Mouse (Mus musculus): ENCODE measurements around the gene Vmn1r59. TPM values are rescaled to one million over a fixed set of nuclear protein-coding genes. Genes with fewer than 3 reads are reported as not detected.
"Not testable (repeated sequence)": the region's sequence is repeated elsewhere in the genome, so short reads cannot be mapped to it uniquely, and the experiment has no call there.

Vmn1r59 gene
- polyA plus RNA-seq (2014; fragmentation: Nextera tagmentation; extraction: Ambion mirVana): not detected in 2 replicates

DNA sequence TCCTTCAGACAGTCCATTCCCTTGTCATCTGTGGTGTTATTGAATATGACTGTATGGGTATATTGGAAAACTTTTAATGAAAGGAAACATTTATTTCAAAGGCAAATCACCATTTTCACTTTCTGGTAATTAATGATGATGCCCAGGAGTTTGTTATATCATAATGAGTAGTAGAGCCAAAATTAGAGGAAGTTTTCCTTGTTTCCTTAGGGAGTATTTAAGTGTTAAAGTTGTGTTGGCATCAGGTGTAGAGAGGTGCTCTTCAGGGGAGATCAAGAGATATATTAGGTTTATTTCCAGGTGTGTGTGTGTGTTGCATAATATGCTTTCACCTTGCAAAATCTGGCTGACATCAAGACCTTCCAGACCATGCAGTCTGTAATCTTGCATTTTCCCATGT lies at the start of gene Vmn1r59:
TSS of gene Vmn1r59 (minus strand) at position 101 of the 400 bp plus-strand sequence.
- H3K4me3 ChIP-seq (ENCODE audit: low read depth, low read length): no peak within 1 kb of the TSS
- no peaks in the 10 kb centered on the region for H3K36me3 ChIP-seq (ENCODE audit: control insufficient read depth, insufficient read depth, low read length)
- no peak within 1 kb of the TSS for H3K4me2 ChIP-seq (replicated peaks; ENCODE audit: low read depth, low read length)
- no peaks in the 10 kb centered on the region for H3K9me3 ChIP-seq (ENCODE audit: control insufficient read depth, low read depth, low read length)
- H3K27ac ChIP-seq (ENCODE audit: low read length): no peak within 1 kb of the TSS
- no peak for ATAC-seq (ENCODE audit: insufficient number of reproducible peaks, insufficient read depth, low FRiP score, low read depth)
- no peaks in the 10 kb centered on the region for H3K4me1 ChIP-seq (ENCODE audit: control insufficient read depth, insufficient read depth, low read length)
- H3K27me3 ChIP-seq (ENCODE audit: control insufficient read depth, insufficient read depth, low read length): no peaks in the 10 kb centered on the region
- no peak within 1 kb of the TSS for H3K9ac ChIP-seq (replicated peaks; ENCODE audit: low read depth, low read length)

GRCm38 (mm10) chr7:5493856-5494255 lies 37.3 kb upstream of the Vmn1r59 start, which contains the start of gene Vmn2r28:
TSS of gene Vmn2r28 (minus strand) at chr7:5493956.
- H3K27me3 ChIP-seq (ENCODE audit: control insufficient read depth, insufficient read depth, low read length); H3K4me3 ChIP-seq (ENCODE audit: low read depth, low read length); H3K9me3 ChIP-seq (ENCODE audit: control insufficient read depth, low read depth, low read length); H3K27ac ChIP-seq (ENCODE audit: low read length); H3K4me1 ChIP-seq (ENCODE audit: control insufficient read depth, insufficient read depth, low read length); H3K36me3 ChIP-seq (ENCODE audit: control insufficient read depth, insufficient read depth, low read length); H3K9ac ChIP-seq (replicated peaks; ENCODE audit: low read depth, low read length); H3K4me2 ChIP-seq (replicated peaks; ENCODE audit: low read depth, low read length); ATAC-seq (ENCODE audit: insufficient number of reproducible peaks, insufficient read depth, low FRiP score, low read depth): not testable (repeated sequence)

DNA sequence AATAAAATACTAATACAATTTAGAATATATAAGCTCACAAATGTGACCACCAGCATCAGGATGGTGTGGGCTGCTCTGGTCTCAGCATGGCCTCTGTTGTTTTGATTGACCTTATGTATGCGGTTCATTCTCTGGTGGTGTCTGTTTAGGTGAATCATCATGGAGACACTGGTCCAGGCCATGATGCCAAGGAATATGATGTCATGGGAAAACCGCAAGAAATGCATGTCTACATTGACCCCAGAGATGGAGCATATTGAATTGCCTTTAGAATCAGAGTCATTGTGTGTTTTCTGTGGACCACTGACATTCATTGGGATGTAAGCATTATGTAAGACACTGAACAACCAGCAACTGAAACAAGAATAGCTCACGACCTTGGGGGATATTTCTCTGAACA lies 2.6 kb downstream of the Vmn1r59 start:
- not testable (repeated sequence) for H3K36me3 ChIP-seq (ENCODE audit: control insufficient read depth, insufficient read depth, low read length); H3K4me2 ChIP-seq (replicated peaks; ENCODE audit: low read depth, low read length); H3K9me3 ChIP-seq (ENCODE audit: control insufficient read depth, low read depth, low read length); ATAC-seq (ENCODE audit: insufficient number of reproducible peaks, insufficient read depth, low FRiP score, low read depth); H3K9ac ChIP-seq (replicated peaks; ENCODE audit: low read depth, low read length); H3K27ac ChIP-seq (ENCODE audit: low read length); H3K4me1 ChIP-seq (ENCODE audit: control insufficient read depth, insufficient read depth, low read length); H3K4me3 ChIP-seq (ENCODE audit: low read depth, low read length); H3K27me3 ChIP-seq (ENCODE audit: control insufficient read depth, insufficient read depth, low read length)
- WGBS: 68% methylated on average over 3 of the region's 3 CpGs

GRCm38 (mm10) chr7:5448627-5449026 lies 7.9 kb downstream of the Vmn1r59 start:
- Histone ChIP-seq H3K36me3 (ENCODE audit: control insufficient read depth, insufficient read depth, low read length) (no peaks in the 10 kb centered on the region), H3K4me3 (ENCODE audit: low read depth, low read length) (no peak overlapping the region), H3K27ac (ENCODE audit: low read length) (no peak overlapping the region), H3K4me2 (replicated peaks; ENCODE audit: low read depth, low read length) (no peak overlapping the region), H3K27me3 (ENCODE audit: control insufficient read depth, insufficient read depth, low read length) (no peaks in the 10 kb centered on the region), H3K4me1 (ENCODE audit: control insufficient read depth, insufficient read depth, low read length) (no peaks in the 10 kb centered on the region), H3K9me3 (ENCODE audit: control insufficient read depth, low read depth, low read length) (no peaks in the 10 kb centered on the region), H3K9ac (replicated peaks; ENCODE audit: low read depth, low read length) (no peak overlapping the region)
- ATAC-seq (ENCODE audit: insufficient number of reproducible peaks, insufficient read depth, low FRiP score, low read depth): no peak

DNA sequence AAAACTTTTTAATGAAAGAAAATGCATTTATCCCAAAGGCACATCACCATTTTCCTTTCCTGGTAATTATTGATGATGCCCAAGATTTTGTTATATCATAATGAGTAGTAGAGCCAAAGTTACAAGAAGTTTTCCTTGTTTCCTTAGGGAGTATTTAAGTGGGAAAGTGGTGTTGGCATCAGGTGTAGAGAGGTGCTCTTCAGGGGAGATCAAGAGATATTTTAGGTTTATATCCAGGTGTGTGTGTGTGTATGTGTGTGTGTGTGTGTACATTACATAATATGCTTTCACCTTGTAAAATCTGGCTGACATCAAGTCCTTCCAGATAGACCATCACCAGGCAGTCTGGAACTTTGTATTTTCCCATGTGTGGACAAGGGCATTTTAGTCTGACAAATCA lies 43.3 kb downstream of the Vmn1r59 start, which contains the start of gene Vmn1r58:
TSS of gene Vmn1r58 (minus strand) at position 101 of the 400 bp plus-strand sequence.
- H3K4me2 ChIP-seq (replicated peaks; ENCODE audit: low read depth, low read length); H3K4me3 ChIP-seq (ENCODE audit: low read depth, low read length); H3K27ac ChIP-seq (ENCODE audit: low read length); H3K36me3 ChIP-seq (ENCODE audit: control insufficient read depth, insufficient read depth, low read length); H3K4me1 ChIP-seq (ENCODE audit: control insufficient read depth, insufficient read depth, low read length); ATAC-seq (ENCODE audit: insufficient number of reproducible peaks, insufficient read depth, low FRiP score, low read depth); H3K9me3 ChIP-seq (ENCODE audit: control insufficient read depth, low read depth, low read length); H3K27me3 ChIP-seq (ENCODE audit: control insufficient read depth, insufficient read depth, low read length); H3K9ac ChIP-seq (replicated peaks; ENCODE audit: low read depth, low read length): not testable (repeated sequence)

DNA sequence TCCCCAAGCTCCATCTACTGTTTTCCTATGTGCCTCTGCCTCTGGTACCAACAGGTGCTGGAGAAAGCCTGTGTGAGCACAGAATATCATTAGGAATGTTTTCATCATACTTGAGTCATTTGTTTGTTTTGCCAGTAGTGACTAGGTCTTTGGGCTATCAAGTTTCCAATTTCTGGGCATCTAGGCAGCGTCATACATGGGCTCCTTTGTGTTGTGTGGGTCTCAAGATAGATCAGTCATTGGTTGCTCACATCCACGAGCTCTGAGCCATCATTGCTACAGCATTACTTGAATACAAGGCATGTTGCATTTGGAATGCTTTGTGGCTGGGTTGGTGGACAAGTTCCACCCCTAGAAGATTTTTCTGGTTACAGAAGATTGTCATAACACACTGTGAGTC lies 50.4 kb downstream of the Vmn1r59 start:
- Histone ChIP-seq H3K27me3 (ENCODE audit: control insufficient read depth, insufficient read depth, low read length) (no peaks in the 10 kb centered on the region), H3K27ac (ENCODE audit: low read length) (no peak overlapping the region), H3K4me1 (ENCODE audit: control insufficient read depth, insufficient read depth, low read length) (no peaks in the 10 kb centered on the region), H3K4me3 (ENCODE audit: low read depth, low read length) (no peak overlapping the region), H3K9me3 (ENCODE audit: control insufficient read depth, low read depth, low read length) (no peaks in the 10 kb centered on the region), H3K9ac (replicated peaks; ENCODE audit: low read depth, low read length) (no peak overlapping the region), H3K4me2 (replicated peaks; ENCODE audit: low read depth, low read length) (no peak overlapping the region), H3K36me3 (ENCODE audit: control insufficient read depth, insufficient read depth, low read length) (no peaks in the 10 kb centered on the region)
- ATAC-seq (ENCODE audit: insufficient number of reproducible peaks, insufficient read depth, low FRiP score, low read depth): no peak
- 49% methylated on average over 2 of the region's 2 CpGs for WGBS

Other genes with a start within 250 kb of the Vmn1r59 start
- gene Vmn1r57, start 238.3 kb downstream of the Vmn1r59 start, polyA plus RNA-seq (2014; fragmentation: Nextera tagmentation; extraction: Ambion mirVana): not detected in 2 replicates
- gene Gm5065, start 106.2 kb downstream of the Vmn1r59 start, polyA plus RNA-seq (2014; fragmentation: Nextera tagmentation; extraction: Ambion mirVana): not detected in 2 replicates
- gene Nlrp2, start 105.7 kb downstream of the Vmn1r59 start, polyA plus RNA-seq (2014; fragmentation: Nextera tagmentation; extraction: Ambion mirVana): not detected in 2 replicates
- not detected in 2 replicates for gene Vmn1r58, start 43.4 kb downstream of the Vmn1r59 start, polyA plus RNA-seq (2014; fragmentation: Nextera tagmentation; extraction: Ambion mirVana)
- not detected in 2 replicates for gene Vmn2r28, start 37.2 kb upstream of the Vmn1r59 start, polyA plus RNA-seq (2014; fragmentation: Nextera tagmentation; extraction: Ambion mirVana)
- gene Vmn1r60, start 90.5 kb upstream of the Vmn1r59 start, polyA plus RNA-seq (2014; fragmentation: Nextera tagmentation; extraction: Ambion mirVana): not detected in 2 replicates
- not detected in 2 replicates for gene Vmn1r61, start 156.5 kb upstream of the Vmn1r59 start, polyA plus RNA-seq (2014; fragmentation: Nextera tagmentation; extraction: Ambion mirVana)
- gene Vmn1r62, start 216.9 kb upstream of the Vmn1r59 start, polyA plus RNA-seq (2014; fragmentation: Nextera tagmentation; extraction: Ambion mirVana): not detected in 2 replicates